Mouse (Mus musculus) liver, embryonic 12.5 days (tissue): ENCODE data around the gene Jmjd4. TPM values are rescaled to one million over a fixed set of nuclear protein-coding genes. Genes with fewer than 3 reads are reported as not detected.

ENCODE experiments used
- polyA plus RNA-seq: library from polyadenylated mRNA; unstranded; fragments of >200 nt; fragmentation: Nextera tagmentation; extraction: Ambion mirVana; gene quantifications from 2 replicates; pipeline ENCODE4 v1.2.1, GENCODE M21; 2016

Gene Jmjd4
- polyA plus RNA-seq, 1 experiment from 2014 or later: 7.7 TPM

Other genes with a start within 250 kb of the Jmjd4 start
- gene Mrpl55, start 247.6 kb upstream of the Jmjd4 start, polyA plus RNA-seq: 78.3 and 82.8 TPM in 2 replicates
- gene 2310033P09Rik, start 241.7 kb upstream of the Jmjd4 start, polyA plus RNA-seq: 25.1 and 26.6 TPM in 2 replicates
- gene Arf1, start 221.8 kb upstream of the Jmjd4 start, polyA plus RNA-seq: 341 TPM in 2 replicates
- 0.06 TPM in 1 of 2 replicates, not detected in the other for gene Wnt3a, start 159.3 kb upstream of the Jmjd4 start, polyA plus RNA-seq
- 0.32 and 0.50 TPM in 2 replicates for gene Wnt9a, start 143.1 kb upstream of the Jmjd4 start, polyA plus RNA-seq
- gene Prss38, start 74.4 kb upstream of the Jmjd4 start, polyA plus RNA-seq: not detected in 2 replicates
- 34.4 and 35.8 TPM in 2 replicates for gene Snap47, start 1.1 kb downstream of the Jmjd4 start, polyA plus RNA-seq
- 1.3 and 1.7 TPM in 2 replicates for gene Zfp867, start 22.4 kb downstream of the Jmjd4 start, polyA plus RNA-seq
- gene Zkscan17, start 76.7 kb downstream of the Jmjd4 start, polyA plus RNA-seq: 8.6 and 9.1 TPM in 2 replicates
- gene Nlrp3, start 91.5 kb downstream of the Jmjd4 start, polyA plus RNA-seq: 0.41 and 0.43 TPM in 2 replicates
- gene Olfr222, start 126.2 kb downstream of the Jmjd4 start, polyA plus RNA-seq: not detected in 2 replicates
- not detected in 2 replicates for gene Olfr223, start 143.2 kb downstream of the Jmjd4 start, polyA plus RNA-seq
- gene Mprip, start 211.3 kb downstream of the Jmjd4 start, polyA plus RNA-seq: 36.4 and 38.5 TPM in 2 replicates